Mouse (Mus musculus): Measurements from ENCODE around the gene Sult1a1.
"Not testable (repeated sequence)": the region's sequence is repeated elsewhere in the genome, so short reads cannot be mapped to it uniquely, and the experiment has no call there.

Sult1a1 gene

GRCm38 (mm10) chr7:126696303-126696702 lies 20.1 kb upstream of the Sult1a1 start:
- DNase-seq, result peak; percentile 37

GRCm38 (mm10) chr7:126695631-126696207 lies 19.5 kb upstream of the Sult1a1 start, which contains the start of gene Slx1b:
Gene Slx1b, minus strand, starts transcription at chr7:126695784.
- peak; percentile 90 for DNase-seq

- peak; percentile 82 for DNase-seq
These were observed 19.0 kb upstream of the Sult1a1 start, which contains the start of gene Bola2 for GRCm38 (mm10) chr7:126695210-126695611. Gene Bola2, plus strand, starts transcription at chr7:126695401.

- DNase-seq, result no peak
These were observed 18.3 kb upstream of the Sult1a1 start for GRCm38 (mm10) chr7:126694441-126695051.

GRCm38 (mm10) chr7:126693781-126694180 lies 17.5 kb upstream of the Sult1a1 start:
- no peak for DNase-seq

- peak; percentile 94 for DNase-seq
These were observed 17.0 kb upstream of the Sult1a1 start for GRCm38 (mm10) chr7:126693256-126693655.

GRCm38 (mm10) chr7:126692426-126692825 lies 16.2 kb upstream of the Sult1a1 start:
- no peak for DNase-seq

GRCm38 (mm10) chr7:126691676-126692075 lies 15.4 kb upstream of the Sult1a1 start:
- no peak for DNase-seq

GRCm38 (mm10) chr7:126690737-126691136 lies 14.5 kb upstream of the Sult1a1 start:
- DNase-seq, result no peak

GRCm38 (mm10) chr7:126689021-126689420 lies 12.8 kb upstream of the Sult1a1 start:
- DNase-seq, result no peak

GRCm38 (mm10) chr7:126688156-126688555 lies 11.9 kb upstream of the Sult1a1 start:
- DNase-seq, result not testable (repeated sequence)

GRCm38 (mm10) chr7:126681221-126681620 lies 5.0 kb upstream of the Sult1a1 start:
- DNase-seq, result no peak

GRCm38 (mm10) chr7:126679683-126680082 lies 3.5 kb upstream of the Sult1a1 start:
- DNase-seq, result no peak

GRCm38 (mm10) chr7:126678545-126679341 lies 2.5 kb upstream of the Sult1a1 start:
- no peak for DNase-seq

GRCm38 (mm10) chr7:126676631-126677220 lies 494 bp upstream of the Sult1a1 start:
- no peak for DNase-seq

GRCm38 (mm10) chr7:126675104-126675503 lies 1.1 kb downstream of the Sult1a1 start:
- no peak for DNase-seq

- no peak for DNase-seq
These were observed 4.1 kb downstream of the Sult1a1 start for GRCm38 (mm10) chr7:126672111-126672510.

- no peak for DNase-seq
These were observed 6.1 kb downstream of the Sult1a1 start for GRCm38 (mm10) chr7:126670152-126670551.

GRCm38 (mm10) chr7:126668452-126668851 lies 7.8 kb downstream of the Sult1a1 start:
- DNase-seq, result no peak

GRCm38 (mm10) chr7:126667495-126668090 lies 8.6 kb downstream of the Sult1a1 start:
- DNase-seq, result no peak

- no peak for DNase-seq
These were observed 11.0 kb downstream of the Sult1a1 start for GRCm38 (mm10) chr7:126665269-126665668.

GRCm38 (mm10) chr7:126663646-126664045 lies 12.6 kb downstream of the Sult1a1 start:
- DNase-seq, result no peak

GRCm38 (mm10) chr7:126659771-126660170 lies 16.5 kb downstream of the Sult1a1 start:
- DNase-seq, result no peak

All from thymus, postnatal 4 days (tissue).